Mouse (Mus musculus) heart, postnatal 10 days (tissue): ENCODE results near the gene Tbx1. TPM values are rescaled to one million over a fixed set of nuclear protein-coding genes. Genes with fewer than 3 reads are reported as not detected.

ENCODE experiments used
- DNase-seq, 2 experiments: peaks; one replicate each; pipeline ENCODE4 v3.0.0; 2021
- intact Hi-C: fragments of 180-260 bp; cut with DNase I; formaldehyde crosslinking; loops from one replicate; pipeline ENCODE4 v1.15.1; 2025
- total RNA-seq, 2 experiments: library from RNA; stranded (reverse); gene quantifications; 2 replicates each; pipeline ENCODE4 v1.2.3; 2021

Gene Tbx1
- total RNA-seq, 2 experiments from 2014 or later, result 0.57 to 1.1 TPM

GRCm38 (mm10) chr16:18623751-18624540 lies 33.5 kb upstream of the Tbx1 start:
- intact Hi-C loops, result no loop called here
- DNase-seq, result no peak

- no peak for DNase-seq
- intact Hi-C loops, result no loop called here
These were observed 32.7 kb upstream of the Tbx1 start for GRCm38 (mm10) chr16:18622916-18623750.

GRCm38 (mm10) chr16:18622019-18622418 lies 31.5 kb upstream of the Tbx1 start, which contains the start of gene Gp1bb:
Gene Gp1bb (minus strand): TSS chr16:18622403.
- intact Hi-C loops, result no loop called here
- no peak for DNase-seq

- intact Hi-C loops, result no loop called here
- peak; percentile 41 to 46 for DNase-seq
These were observed 31.0 kb upstream of the Tbx1 start for GRCm38 (mm10) chr16:18621362-18622001.

- intact Hi-C loops, result no loop called here
- DNase-seq, result peak; percentile 45 to 46
These were observed 30.3 kb upstream of the Tbx1 start for GRCm38 (mm10) chr16:18620601-18621361.

GRCm38 (mm10) chr16:18620201-18620600 lies 29.7 kb upstream of the Tbx1 start:
- DNase-seq, result no peak
- intact Hi-C loops, result no loop called here

- intact Hi-C loops, result no loop called here
- no peak for DNase-seq
These were observed 28.6 kb upstream of the Tbx1 start for GRCm38 (mm10) chr16:18619110-18619509.

- intact Hi-C loops, result no loop called here
These were observed 27.8 kb upstream of the Tbx1 start for GRCm38 (mm10) chr16:18618297-18618696.

GRCm38 (mm10) chr16:18617370-18618065 lies 27.0 kb upstream of the Tbx1 start:
- intact Hi-C loops, result loop anchor here (1.0 to 2.0 kb wide), 2 partner anchors 174 to 273 kb away; no protein-coding TSS in a partner anchor
- peak; percentile 90 to 94 for DNase-seq

More at GRCm38 (mm10) chr16:18618297-18618696, 27.8 kb upstream of the Tbx1 start:
- no peak for DNase-seq

GRCm38 (mm10) chr16:18613301-18613700 lies 22.8 kb upstream of the Tbx1 start:
- intact Hi-C loops, result no loop called here
- no peak for DNase-seq

GRCm38 (mm10) chr16:18611752-18612151 lies 21.3 kb upstream of the Tbx1 start:
- DNase-seq, result no peak
- intact Hi-C loops, result no loop called here

- intact Hi-C loops, result no loop called here
- no peak for DNase-seq
These were observed 18.6 kb upstream of the Tbx1 start for GRCm38 (mm10) chr16:18609099-18609498.

GRCm38 (mm10) chr16:18608226-18608625 lies 17.8 kb upstream of the Tbx1 start:
- intact Hi-C loops, result no loop called here
- no peak for DNase-seq

GRCm38 (mm10) chr16:18605705-18606104 lies 15.2 kb upstream of the Tbx1 start:
- intact Hi-C loops, result no loop called here
- no peak for DNase-seq

GRCm38 (mm10) chr16:18604267-18604701 lies 13.8 kb upstream of the Tbx1 start:
- peak; percentile 78 to 84 for DNase-seq
- intact Hi-C loops, result loop anchor here (5.0 kb wide), 1 partner anchor 52 kb away; no protein-coding TSS in a partner anchor

- intact Hi-C loops, result loop anchor here (5.0 kb wide), 1 partner anchor 49 kb away; no protein-coding TSS in a partner anchor
- no peak for DNase-seq
These were observed 11.0 kb upstream of the Tbx1 start for GRCm38 (mm10) chr16:18601447-18601846.

GRCm38 (mm10) chr16:18598006-18598405 lies 7.5 kb upstream of the Tbx1 start:
- DNase-seq, result no peak
- intact Hi-C loops, result no loop called here

GRCm38 (mm10) chr16:18596255-18596654 lies 5.8 kb upstream of the Tbx1 start:
- intact Hi-C loops, result no loop called here
- no peak for DNase-seq

- no peak for DNase-seq
- intact Hi-C loops, result no loop called here
These were observed 3.5 kb upstream of the Tbx1 start for GRCm38 (mm10) chr16:18593930-18594329.
